ENCODE assay signal across 9 mouse cellular contexts in genomic region chr8:84981644-84982498, GRCm38 (mm10). TPM values are rescaled to one million over a fixed set of nuclear protein-coding genes. Genes with fewer than 3 reads are reported as not detected.
DNase-seq lines count a peak whose midpoint lies in the region; ATAC-seq and TF ChIP-seq lines count a peak whose summit lies in the region.
"Had no signal": no experiment of that assay in that cellular context is flagged by ENCODE, and none has a peak within 500 bp of the region (broad histone marks: within the 10 kb centered on the region; RNA-seq: fewer than 3 reads in every experiment).

No protein-coding gene starts in this region.

- peak overlapping the region; percentile 78 for H3K27ac ChIP-seq in spleen, adult 2 months (ENCODE audit: insufficient read depth, low read length)
- no peak overlapping the region for H3K27ac ChIP-seq in limb, embryonic 13.5 days

- TF ChIP-seq POLR2A in spleen, adult 2 months (IDR thresholded peaks at IDR 0.05; ENCODE audit: low read depth, low read length), result no peak

- no peaks in the 10 kb centered on the region for H3K27me3 ChIP-seq in spleen, adult 2 months (ENCODE audit: control insufficient read depth, insufficient read depth, low read length)
- peaks cover 32% of the 10 kb centered on the region for H3K27me3 ChIP-seq in limb, embryonic 13.5 days

- H3K9ac ChIP-seq in limb, embryonic 13.5 days, result no peak overlapping the region

- ATAC-seq in limb, embryonic 13.5 days (ENCODE audit: low FRiP score, low read depth), result no peak

- no peaks in the 10 kb centered on the region for H3K36me3 ChIP-seq in spleen, adult 2 months (ENCODE audit: control insufficient read depth, insufficient read depth, low read length)
- H3K36me3 ChIP-seq in limb, embryonic 13.5 days, result no peaks in the 10 kb centered on the region

- WGBS in spleen, adult 2 months, result 44% methylated on average over 15 of the region's 15 CpGs
- WGBS in limb, embryonic 13.5 days, result 79% methylated on average over 15 of the region's 15 CpGs

- H3K4me1 ChIP-seq in spleen, adult 2 months (ENCODE audit: control insufficient read depth, insufficient read depth, insufficient read length), result peaks cover 37% of the 10 kb centered on the region
- peaks cover 76% of the 10 kb centered on the region for H3K4me1 ChIP-seq in limb, embryonic 13.5 days

- TF ChIP-seq CTCF in spleen, adult 2 months (IDR thresholded peaks at IDR 0.05; ENCODE audit: extremely low read depth, insufficient read depth, insufficient read length, insufficient replicate concordance), result no peak

- H3K4me3 ChIP-seq in spleen, adult 2 months (ENCODE audit: extremely low read depth, insufficient read depth, insufficient read length), result no peak overlapping the region
- no peak overlapping the region for H3K4me3 ChIP-seq in limb, embryonic 13.5 days

- H3K4me2 ChIP-seq in limb, embryonic 13.5 days (replicated peaks), result peak overlapping the region; percentile 10; the same call in 1 of the 2 replicates

- peak; percentile 60 for DNase-seq in cerebellum, adult 9-11 months
- DNase-seq in cerebellum, adult 18-20 months, result no peak
- no peak for DNase-seq in spleen, adult 2 months (ENCODE audit: low read depth in 1 of 2, low spot score in 2 of 2)
- DNase-seq in spleen, postnatal 14 days (ENCODE audit: low spot score in 2 of 2), result no peak
- peak; percentile 81 for DNase-seq in urinary bladder, postnatal 14 days (ENCODE audit: low spot score)
- no peak for DNase-seq in frontal cortex, postnatal 36 days (ENCODE audit: low spot score in 2 of 2)
- no peak for DNase-seq in gastrocnemius, postnatal 25 days

- no peaks in the 10 kb centered on the region for H3K9me3 ChIP-seq in limb, embryonic 13.5 days

RNA-seq across cellular contexts. Expression of gene Junb, which starts 3.4 kb away (rescaled TPM):
- polyA plus RNA-seq in spleen, adult 2 months (2012; rRNA removed), result 89.2 and 154 TPM in 2 replicates
- polyA plus RNA-seq in limb, embryonic 13.5 days (2015; fragmentation: Nextera tagmentation; extraction: Ambion mirVana), result 8.2 and 8.4 TPM in 2 replicates
- total RNA-seq in gastrocnemius, postnatal 25 days (2021), result 1 to 10 TPM; 5.1 to 6.9 TPM

RNA-seq across cellular contexts. Expression of gene Hook2, which starts 8.5 kb away (rescaled TPM):
- polyA plus RNA-seq in spleen, adult 2 months (2012; rRNA removed), result 3.6 and 3.9 TPM in 2 replicates
- 18.6 and 18.8 TPM in 2 replicates for polyA plus RNA-seq in limb, embryonic 13.5 days (2015; fragmentation: Nextera tagmentation; extraction: Ambion mirVana)
- total RNA-seq in gastrocnemius, postnatal 25 days (2021), result 1 to 10 TPM; 1.1 to 1.3 TPM

RNA-seq across cellular contexts. Expression of gene Rnaseh2a, which starts 12.3 kb away (rescaled TPM):
- 34.2 and 35.6 TPM in 2 replicates for polyA plus RNA-seq in spleen, adult 2 months (2012; rRNA removed)
- 90.9 and 93.2 TPM in 2 replicates for polyA plus RNA-seq in limb, embryonic 13.5 days (2015; fragmentation: Nextera tagmentation; extraction: Ambion mirVana)
- 10 to 100 TPM; 22.2 to 24.7 TPM for total RNA-seq in gastrocnemius, postnatal 25 days (2021)

RNA-seq across cellular contexts. Expression of gene Prdx2, which starts 12.5 kb away (rescaled TPM):
- 149 and 164 TPM in 2 replicates for polyA plus RNA-seq in spleen, adult 2 months (2012; rRNA removed)
- 961 and 978 TPM in 2 replicates for polyA plus RNA-seq in limb, embryonic 13.5 days (2015; fragmentation: Nextera tagmentation; extraction: Ambion mirVana)
- total RNA-seq in gastrocnemius, postnatal 25 days (2021), result 100 to 1,000 TPM; 192 to 200 TPM

RNA-seq across cellular contexts. Expression of gene Gm49661, which starts 12.6 kb away (rescaled TPM):
- not detected in 2 replicates for polyA plus RNA-seq in spleen, adult 2 months (2012; rRNA removed)
- not detected in 2 replicates for polyA plus RNA-seq in limb, embryonic 13.5 days (2015; fragmentation: Nextera tagmentation; extraction: Ambion mirVana)
- total RNA-seq in gastrocnemius, postnatal 25 days (2021), result not detected
- total RNA-seq: hematopoietic stem cell, adult 5-6 weeks had no signal

Comparison
In these comparisons a context has a peak if more than half of its experiments do, and no peak if none do; other contexts are left out.
1. DNase-seq: peak in cerebellum, adult 9-11 months (single experiment) and urinary bladder, postnatal 14 days (single experiment); none in cerebellum, adult 18-20 months (0 of 2), spleen, adult 2 months (0 of 2), spleen, postnatal 14 days (0 of 2), frontal cortex, postnatal 36 days (0 of 2) and gastrocnemius, postnatal 25 days (single experiment).